Mouse (Mus musculus) fibroblast of lung, adult 2 months (primary cell): ENCODE results near the gene Cfap99.
A peak's percentile ranks its signal among the peaks of the same experiment; 100 is the strongest.

Source experiments
- DNase-seq: peaks from one replicate; pipeline ENCODE4 v3.0.0-alpha.2; 2011; ENCODE audit warnings: low read depth

Cfap99 gene

DNA sequence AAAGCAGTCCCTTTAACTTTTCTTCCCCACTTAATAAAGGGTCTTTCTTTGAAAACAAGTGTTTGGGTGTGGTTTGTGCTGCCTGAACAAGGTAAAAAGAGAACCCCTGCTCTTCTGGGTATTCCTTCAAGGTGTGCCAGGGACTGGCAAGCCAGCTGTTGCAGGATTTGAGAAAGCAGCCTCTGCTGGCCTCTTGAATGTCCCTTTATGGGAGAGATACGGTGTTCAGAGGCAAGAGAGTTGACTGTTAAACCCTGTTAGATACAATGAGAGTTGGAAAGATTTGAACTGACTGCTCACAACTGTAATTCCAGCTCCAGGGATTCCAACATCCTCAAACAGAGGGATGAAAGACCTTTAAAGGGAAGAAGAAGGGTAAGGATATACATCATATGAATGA lies 45.7 kb downstream of the Cfap99 start:
- no peak for DNase-seq

GRCm38 (mm10) chr5:34335539-34336096 lies 47.2 kb downstream of the Cfap99 start:
- DNase-seq: no peak

DNA sequence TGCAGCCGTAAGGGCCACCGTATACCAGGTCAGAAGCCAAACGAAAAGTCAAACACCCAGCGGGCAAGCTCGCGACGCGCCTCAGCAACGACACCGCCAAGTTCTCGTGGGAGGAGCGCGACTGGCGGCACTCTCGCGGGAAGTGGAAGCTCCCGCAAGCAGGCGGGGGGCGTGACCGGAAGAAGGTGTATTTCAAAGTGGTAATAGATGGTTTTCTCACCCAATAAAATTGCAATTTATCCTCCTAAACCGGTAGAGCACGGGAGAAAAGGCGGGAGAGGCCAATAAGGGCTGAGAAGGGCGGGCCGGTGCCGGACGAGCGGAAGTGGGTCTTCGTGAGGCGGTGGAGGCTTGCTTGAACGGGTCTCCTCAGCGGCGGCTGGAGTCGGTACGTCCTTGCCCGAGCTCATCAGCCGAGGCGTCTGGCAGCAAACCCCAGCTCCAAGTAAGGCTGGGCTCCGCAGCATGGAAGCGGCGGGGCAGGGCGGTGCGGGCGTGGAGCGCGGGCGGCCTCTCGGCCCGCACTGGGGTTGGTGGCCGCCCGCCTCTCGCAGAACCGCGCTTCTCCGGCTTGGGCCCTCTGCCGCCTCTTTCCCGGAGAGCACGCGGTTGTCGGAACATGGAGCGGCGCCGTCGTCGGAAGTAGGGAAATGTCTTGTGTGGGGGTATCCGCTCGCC lies 47.8 kb downstream of the Cfap99 start, which contains the start of gene Rnf4:
Gene Rnf4 (plus strand): TSS at position 193 of the 678 bp plus-strand sequence.
- peak; percentile 94 for DNase-seq

- DNase-seq: no peak
Measured at GRCm38 (mm10) chr5:34336775-34337450, 48.5 kb downstream of the Cfap99 start.

- DNase-seq: no peak
Measured at GRCm38 (mm10) chr5:34340246-34340645, 51.8 kb downstream of the Cfap99 start.

GRCm38 (mm10) chr5:34352084-34352631 lies 63.8 kb downstream of the Cfap99 start:
- no peak for DNase-seq

GRCm38 (mm10) chr5:34360261-34360660 lies 71.9 kb downstream of the Cfap99 start:
- DNase-seq: no peak

GRCm38 (mm10) chr5:34363115-34363514 lies 74.7 kb downstream of the Cfap99 start:
- DNase-seq: no peak

- no peak for DNase-seq
Measured at GRCm38 (mm10) chr5:34368551-34369290, 80.3 kb downstream of the Cfap99 start.

DNA sequence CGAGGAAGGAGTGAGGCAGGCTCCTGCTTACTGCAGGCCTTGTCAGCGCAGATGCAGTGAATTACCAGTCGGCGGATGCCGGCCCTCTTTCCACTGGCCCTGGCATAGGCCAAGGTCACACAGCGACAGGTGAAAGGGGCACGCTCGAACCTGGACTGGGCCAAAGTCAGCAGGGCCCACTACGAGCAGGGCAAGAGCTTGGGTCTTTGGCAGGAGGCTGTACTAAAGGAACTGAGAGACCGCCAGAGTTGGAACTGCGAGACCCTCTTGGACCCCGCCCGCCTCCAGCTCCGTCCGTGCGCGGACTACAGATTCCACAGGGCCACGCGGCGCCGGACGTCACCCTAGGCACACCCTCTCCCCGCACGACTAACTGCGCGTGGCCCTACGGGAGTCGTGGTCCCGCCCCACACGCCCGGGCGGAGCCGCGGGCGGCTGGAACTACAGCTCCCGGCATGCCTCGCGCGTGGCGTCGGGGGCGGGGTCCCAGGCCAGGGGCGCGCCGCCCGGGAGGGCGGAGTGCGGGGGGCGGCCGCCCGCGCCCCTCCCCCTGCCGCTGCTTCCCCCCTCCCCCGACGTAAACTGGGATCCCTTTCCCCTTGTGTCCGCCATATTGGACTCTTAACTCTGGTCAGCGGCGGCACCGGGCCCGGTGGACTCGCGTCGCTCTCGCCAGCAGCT lies 81.1 kb downstream of the Cfap99 start, which contains the start of gene Fam193a:
Gene Fam193a (plus strand): TSS at position 593 of the 681 bp plus-strand sequence.
- DNase-seq: peak; percentile 73

DNA sequence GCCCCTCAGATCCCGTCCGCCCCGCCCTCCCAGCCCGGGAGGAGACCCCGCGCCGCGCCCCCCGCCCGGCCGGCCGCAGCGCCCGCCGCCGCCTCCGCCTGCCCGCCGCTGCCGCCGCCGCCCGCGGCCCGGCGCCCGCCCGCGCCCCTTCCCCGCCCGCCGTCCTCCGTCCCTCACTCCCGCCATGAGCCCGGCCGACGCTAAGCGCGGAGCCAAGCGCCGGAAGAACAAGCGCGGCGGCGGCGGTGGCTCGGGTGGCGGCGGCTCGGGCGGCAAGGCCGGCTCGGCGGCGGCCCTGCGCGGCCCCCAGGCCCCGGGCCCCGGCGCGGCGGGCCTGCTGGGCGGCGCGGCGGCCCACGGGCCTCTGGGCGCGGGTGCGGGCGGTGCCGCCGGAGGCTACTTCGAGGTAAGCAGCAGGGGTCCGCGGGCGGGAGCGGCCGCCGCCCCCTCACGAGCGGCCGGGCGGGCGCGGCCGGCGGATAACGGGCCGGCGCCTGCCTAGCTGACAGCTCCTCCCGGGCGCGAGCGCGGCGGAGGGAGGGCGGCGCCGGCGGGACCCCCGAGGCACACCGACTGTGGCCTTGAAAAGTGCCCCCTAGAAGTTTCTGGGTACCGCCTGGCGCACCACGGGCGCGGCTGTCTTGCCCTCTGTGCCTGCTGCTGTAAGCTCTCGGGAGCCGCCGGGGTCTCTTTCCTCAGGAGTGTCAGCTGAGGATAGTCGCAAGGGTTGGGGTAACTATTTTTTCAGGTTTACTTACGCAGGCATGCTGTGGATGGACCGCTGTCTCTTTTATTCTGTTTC lies 81.8 kb downstream of the Cfap99 start:
- no peak for DNase-seq

DNA sequence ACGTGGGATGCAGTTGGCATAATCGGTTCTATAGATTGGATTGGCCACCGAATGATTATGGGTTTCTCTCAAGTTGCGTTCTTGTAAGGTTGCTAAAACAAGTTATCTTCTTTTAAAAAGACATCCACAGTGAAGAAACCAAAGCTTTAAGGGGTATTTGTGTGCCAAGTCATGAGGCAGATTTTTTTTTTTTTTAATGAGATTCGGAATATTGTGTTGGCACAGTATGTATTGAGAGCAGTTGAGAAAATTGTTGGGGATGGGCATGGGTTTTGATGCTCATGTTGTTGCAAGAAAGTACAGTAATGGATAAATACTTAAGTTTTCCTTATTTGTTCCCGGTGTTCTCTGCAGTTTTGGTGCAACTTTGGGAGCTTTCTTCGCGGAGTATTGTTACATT lies 82.4 kb downstream of the Cfap99 start:
- no peak for DNase-seq

GRCm38 (mm10) chr5:34372141-34372540 lies 83.7 kb downstream of the Cfap99 start:
- DNase-seq: no peak

GRCm38 (mm10) chr5:34372541-34372940 lies 84.1 kb downstream of the Cfap99 start:
- DNase-seq: no peak
